Mouse (Mus musculus): Measurements from ENCODE around the gene Camta2. TPM values are rescaled to one million over a fixed set of nuclear protein-coding genes. Genes with fewer than 3 reads are reported as not detected.

Camta2 gene
- polyA plus RNA-seq, 1 experiment from 2014 or later = 17.0 TPM

DNA sequence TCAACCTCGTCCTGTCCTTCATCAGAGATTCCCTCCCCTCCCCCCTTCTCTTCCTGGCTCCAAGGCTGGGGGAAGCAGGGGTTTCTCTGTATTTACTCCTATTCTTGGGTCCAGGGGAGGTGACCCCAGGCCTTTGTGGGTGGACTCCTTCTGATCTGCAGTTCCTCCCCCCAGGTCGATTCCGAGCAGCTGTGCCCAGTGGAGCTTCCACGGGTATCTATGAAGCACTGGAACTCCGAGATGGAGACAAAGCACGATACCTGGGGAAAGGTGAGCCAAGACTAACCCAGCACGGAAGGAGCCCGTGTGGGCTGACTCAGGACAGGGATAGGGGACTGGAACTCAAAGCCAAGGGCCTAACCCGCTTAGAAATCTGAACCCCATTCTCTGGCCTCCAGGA lies 29.9 kb downstream of the Camta2 start:
- Histone ChIP-seq H3K4me3 (no peak overlapping the region), H3K9me3 (no peaks in the 10 kb centered on the region), H3K27me3 (no peaks in the 10 kb centered on the region), H3K9ac (replicated peaks) (no peak overlapping the region), H3K4me1 (peaks cover 27% of the 10 kb centered on the region), H3K27ac (replicated peaks) (no peak overlapping the region), H3K4me2 (replicated peaks) (no peak overlapping the region), H3K36me3 (peaks cover 10% of the 10 kb centered on the region)
- ATAC-seq (replicated peaks) = no peak
- 62% methylated on average over 9 of the region's 9 CpGs for WGBS

DNA sequence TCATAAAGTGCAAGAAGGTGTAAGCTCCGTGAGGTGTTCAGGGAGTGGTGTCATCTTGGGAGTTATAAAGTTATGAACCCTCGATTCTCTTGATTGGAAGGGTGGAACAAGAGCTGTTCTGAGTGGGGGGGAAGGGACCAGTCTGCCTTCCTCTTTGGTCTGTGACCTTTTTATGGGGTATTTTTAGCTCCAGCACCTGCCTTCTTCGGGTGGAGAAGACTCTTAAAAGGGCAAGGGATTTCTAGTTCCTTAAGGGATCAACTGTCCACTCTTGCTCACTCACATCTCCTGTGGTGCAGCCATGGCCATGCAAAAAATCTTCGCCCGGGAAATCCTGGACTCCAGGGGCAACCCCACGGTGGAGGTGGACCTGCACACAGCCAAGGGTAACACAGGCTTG lies 30.3 kb downstream of the Camta2 start:
- no peaks in the 10 kb centered on the region for H3K9me3 ChIP-seq
- H3K27ac ChIP-seq (replicated peaks) = no peak overlapping the region
- H3K9ac ChIP-seq (replicated peaks) = no peak overlapping the region
- H3K4me2 ChIP-seq (replicated peaks) = no peak overlapping the region
- WGBS = 70% methylated on average over 6 of the region's 6 CpGs
- H3K4me1 ChIP-seq = peaks cover 31% of the 10 kb centered on the region
- peaks cover 6% of the 10 kb centered on the region for H3K36me3 ChIP-seq
- no peak for ATAC-seq (replicated peaks)
- H3K4me3 ChIP-seq = no peak overlapping the region
- H3K27me3 ChIP-seq = no peaks in the 10 kb centered on the region

DNA sequence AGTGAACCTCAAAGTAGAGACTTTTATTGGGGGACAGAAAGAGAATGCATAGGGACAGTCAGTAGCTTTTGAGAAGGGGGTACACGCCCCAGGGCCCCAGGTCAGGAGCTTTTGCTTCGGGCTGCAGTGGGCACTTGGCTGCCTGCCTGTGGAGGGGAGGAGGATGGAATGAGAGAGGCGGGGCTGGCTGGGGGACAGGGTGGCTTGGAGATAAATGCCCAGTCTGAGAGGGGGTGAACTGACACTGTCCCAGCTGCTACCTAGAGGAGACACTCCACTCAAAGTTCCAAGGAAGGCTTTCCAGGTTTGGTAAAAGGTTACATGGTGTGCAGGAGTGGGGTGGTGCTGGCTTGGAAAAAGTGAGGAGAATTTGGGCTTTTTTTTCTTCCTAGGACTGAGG lies 30.9 kb downstream of the Camta2 start, which contains the start of gene Eno3:
Gene Eno3, plus strand, starts transcription at position 239 of the 400 bp plus-strand sequence.
- Histone ChIP-seq H3K4me3 (peak within 1 kb of the TSS; percentile 99), H3K9ac (replicated peaks) (peak within 1 kb of the TSS; percentile 97), H3K27me3 (no peaks in the 10 kb centered on the region), H3K9me3 (no peaks in the 10 kb centered on the region), H3K4me1 (peaks cover 37% of the 10 kb centered on the region), H3K36me3 (peaks cover 6% of the 10 kb centered on the region; the same call in 1 of the 2 replicates), H3K27ac (replicated peaks) (peak within 1 kb of the TSS; percentile 97), H3K4me2 (replicated peaks) (peak within 1 kb of the TSS; percentile 72)
- no peak for ATAC-seq (replicated peaks)
- WGBS = 19% methylated on average over 3 of the region's 3 CpGs

DNA sequence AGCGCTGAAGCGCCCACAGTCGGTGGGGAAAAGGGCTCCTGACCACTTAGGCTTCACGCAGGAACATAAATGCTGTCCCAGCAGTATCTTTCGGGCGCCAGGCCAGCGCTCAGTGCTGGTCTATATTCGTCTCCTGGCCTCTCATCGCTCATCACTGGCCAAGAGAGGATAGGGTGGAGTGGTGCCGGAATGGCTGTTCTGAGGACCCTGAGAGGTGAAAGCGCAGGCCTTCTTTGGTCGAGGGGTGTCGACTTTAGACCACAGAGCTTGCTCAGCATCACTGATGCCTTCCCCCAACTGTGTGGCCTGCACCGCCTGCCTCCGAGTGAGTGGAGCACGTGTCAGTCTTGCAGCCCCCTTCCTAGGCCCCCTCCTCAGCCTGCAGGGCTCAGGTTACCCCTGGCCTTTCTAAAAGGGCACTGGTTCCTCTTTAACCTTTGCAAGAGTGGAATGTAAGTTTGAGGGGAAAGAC lies 31.4 kb downstream of the Camta2 start:
- no peaks in the 10 kb centered on the region for H3K9me3 ChIP-seq
- H3K4me2 ChIP-seq (replicated peaks) = peak overlapping the region; percentile 72
- peak overlapping the region; percentile 99 for H3K4me3 ChIP-seq
- H3K4me1 ChIP-seq = peaks cover 41% of the 10 kb centered on the region
- peaks cover 9% of the 10 kb centered on the region for H3K36me3 ChIP-seq
- WGBS = 8% methylated on average over 16 of the region's 16 CpGs
- peak overlapping the region; percentile 97; the same call in 1 of the 2 replicates for H3K27ac ChIP-seq (replicated peaks)
- H3K9ac ChIP-seq (replicated peaks) = peak overlapping the region; percentile 97
- no peak for ATAC-seq (replicated peaks)
- no peaks in the 10 kb centered on the region for H3K27me3 ChIP-seq

DNA sequence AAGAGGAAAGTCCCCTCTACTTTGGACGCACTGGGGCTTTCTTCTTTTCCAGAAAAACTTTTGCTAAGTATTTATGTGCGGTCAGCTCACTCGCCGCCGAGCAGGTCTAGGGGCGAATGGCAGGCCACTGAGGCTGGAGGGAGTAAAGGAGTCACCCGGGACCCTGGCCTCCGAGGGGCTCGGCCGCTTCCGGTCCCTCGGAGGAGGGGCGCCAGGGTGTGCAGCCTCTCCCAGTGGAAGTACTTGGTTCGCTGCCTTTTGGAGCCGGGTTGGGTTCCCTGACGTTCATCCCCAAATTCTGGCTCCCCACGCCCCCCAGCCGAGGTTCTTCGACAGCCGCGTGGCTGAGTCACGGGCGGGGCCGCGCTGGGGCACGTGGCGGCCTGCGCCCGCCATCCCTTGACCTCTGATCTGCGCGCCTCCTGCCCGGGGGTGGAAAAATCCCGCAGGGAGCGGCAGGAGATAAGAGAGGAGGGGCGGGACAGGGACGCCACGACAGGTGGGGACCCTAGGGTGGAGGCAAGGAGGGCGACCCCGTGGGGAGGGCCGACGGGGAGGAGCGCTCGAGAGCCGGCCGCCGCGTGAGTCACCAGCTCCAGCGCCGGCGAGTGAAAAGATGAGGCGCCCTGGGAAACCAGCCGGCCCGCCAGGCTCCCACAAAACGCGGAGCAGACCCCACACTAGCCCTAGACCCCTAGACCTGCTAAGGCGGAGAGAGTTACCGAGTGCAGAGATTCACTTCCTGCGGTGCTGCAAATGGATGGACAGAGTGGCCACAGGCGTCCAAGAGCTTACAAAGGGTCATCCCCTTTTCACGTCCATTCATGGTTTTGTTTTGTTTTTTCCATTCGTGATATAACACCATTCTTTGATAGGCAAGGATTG lies 32.1 kb downstream of the Camta2 start:
- Histone ChIP-seq H3K27ac (replicated peaks) (peak overlapping the region; percentile 97), H3K9me3 (no peaks in the 10 kb centered on the region), H3K27me3 (no peaks in the 10 kb centered on the region), H3K4me2 (replicated peaks) (peak overlapping the region; percentile 72), H3K9ac (replicated peaks) (peak overlapping the region; percentile 97), H3K36me3 (peaks cover 16% of the 10 kb centered on the region), H3K4me3 (peak overlapping the region; percentile 99), H3K4me1 (peaks cover 41% of the 10 kb centered on the region)
- no peak; the same call in 1 of the 2 replicates for ATAC-seq (replicated peaks)
- under 1% methylated on average over 61 of the region's 61 CpGs for WGBS

DNA sequence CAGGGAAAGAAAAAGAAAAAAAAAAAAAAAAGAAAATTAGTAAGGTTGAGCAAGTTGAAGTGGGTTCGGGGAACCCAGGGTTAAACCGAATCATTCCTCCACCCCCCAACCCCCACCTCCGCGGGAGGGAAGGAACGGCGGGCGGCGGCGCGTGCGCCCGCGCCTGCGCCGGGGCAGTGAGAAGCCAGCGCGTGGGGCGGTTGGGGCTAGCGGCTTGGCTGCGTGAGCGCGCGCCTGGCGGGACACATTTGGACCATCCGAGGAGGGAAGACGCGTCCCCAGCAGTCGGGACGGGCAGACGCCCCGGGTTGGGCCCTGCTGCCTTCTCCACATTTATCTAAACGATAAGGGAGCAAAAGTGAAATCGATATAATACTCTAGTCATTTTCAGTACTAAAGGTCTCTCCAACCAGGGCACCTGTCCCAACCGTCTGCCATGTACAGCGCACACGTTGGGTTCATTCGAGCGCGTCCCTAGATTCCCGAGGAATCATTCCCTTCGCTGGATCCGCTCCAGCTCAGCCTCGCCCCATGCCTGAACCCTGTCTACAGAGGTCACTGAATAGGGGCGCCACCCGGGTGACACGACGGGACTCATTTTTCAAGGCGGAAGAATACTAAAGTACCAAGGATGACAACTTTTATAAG lies 32.9 kb downstream of the Camta2 start:
- H3K27ac ChIP-seq (replicated peaks) = peak overlapping the region; percentile 97
- H3K9ac ChIP-seq (replicated peaks) = peak overlapping the region; percentile 97
- peak overlapping the region; percentile 72 for H3K4me2 ChIP-seq (replicated peaks)
- peaks cover 24% of the 10 kb centered on the region for H3K36me3 ChIP-seq
- peak; percentile 62 for ATAC-seq (replicated peaks)
- H3K27me3 ChIP-seq = no peaks in the 10 kb centered on the region
- peak overlapping the region; percentile 99 for H3K4me3 ChIP-seq
- H3K4me1 ChIP-seq = peaks cover 41% of the 10 kb centered on the region
- no peaks in the 10 kb centered on the region for H3K9me3 ChIP-seq
- WGBS = under 1% methylated on average over 48 of the region's 48 CpGs

DNA sequence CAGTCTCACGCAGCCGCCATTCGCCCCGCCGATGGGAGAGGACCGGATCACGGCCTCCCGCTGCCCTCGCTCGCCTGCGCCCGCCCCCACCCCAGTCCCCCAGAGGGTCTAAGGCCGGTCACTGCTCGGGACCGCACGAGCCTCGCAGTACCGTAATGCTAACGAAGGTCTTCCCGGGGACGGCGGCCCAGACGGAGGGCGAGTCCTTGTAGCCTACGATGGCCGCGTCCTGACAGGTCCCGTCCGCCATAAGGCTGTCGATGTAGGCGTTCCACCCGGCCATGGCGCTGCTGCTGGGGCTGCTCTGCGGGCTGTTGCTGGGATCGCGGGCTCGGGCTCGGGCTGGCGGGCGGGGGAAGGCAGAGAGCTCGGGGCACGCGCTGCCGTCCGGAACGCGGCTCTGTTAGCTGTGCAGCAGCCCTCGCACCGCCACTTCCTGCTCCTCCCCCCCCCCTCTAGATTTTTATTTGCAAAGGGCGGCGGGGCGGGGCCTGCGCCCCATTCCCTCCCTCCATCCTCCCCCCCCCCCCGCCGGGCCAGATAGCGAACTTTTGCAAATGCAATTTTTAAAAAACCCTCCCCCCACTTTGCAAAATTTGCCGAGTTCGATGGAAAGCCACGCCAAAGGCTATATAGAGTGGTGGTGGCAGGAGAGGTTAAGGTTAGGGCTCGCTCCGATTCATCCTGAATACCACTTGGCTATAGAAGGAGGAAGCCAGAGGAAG lies 33.5 kb downstream of the Camta2 start, which contains the start of gene Pfn1:
Gene Pfn1, minus strand, starts transcription at position 447 of the 725 bp plus-strand sequence.
- Histone ChIP-seq H3K4me1 (peaks cover 46% of the 10 kb centered on the region), H3K9ac (replicated peaks) (peak within 1 kb of the TSS; percentile 97)
- under 1% methylated on average over 56 of the region's 61 CpGs for WGBS

DNA sequence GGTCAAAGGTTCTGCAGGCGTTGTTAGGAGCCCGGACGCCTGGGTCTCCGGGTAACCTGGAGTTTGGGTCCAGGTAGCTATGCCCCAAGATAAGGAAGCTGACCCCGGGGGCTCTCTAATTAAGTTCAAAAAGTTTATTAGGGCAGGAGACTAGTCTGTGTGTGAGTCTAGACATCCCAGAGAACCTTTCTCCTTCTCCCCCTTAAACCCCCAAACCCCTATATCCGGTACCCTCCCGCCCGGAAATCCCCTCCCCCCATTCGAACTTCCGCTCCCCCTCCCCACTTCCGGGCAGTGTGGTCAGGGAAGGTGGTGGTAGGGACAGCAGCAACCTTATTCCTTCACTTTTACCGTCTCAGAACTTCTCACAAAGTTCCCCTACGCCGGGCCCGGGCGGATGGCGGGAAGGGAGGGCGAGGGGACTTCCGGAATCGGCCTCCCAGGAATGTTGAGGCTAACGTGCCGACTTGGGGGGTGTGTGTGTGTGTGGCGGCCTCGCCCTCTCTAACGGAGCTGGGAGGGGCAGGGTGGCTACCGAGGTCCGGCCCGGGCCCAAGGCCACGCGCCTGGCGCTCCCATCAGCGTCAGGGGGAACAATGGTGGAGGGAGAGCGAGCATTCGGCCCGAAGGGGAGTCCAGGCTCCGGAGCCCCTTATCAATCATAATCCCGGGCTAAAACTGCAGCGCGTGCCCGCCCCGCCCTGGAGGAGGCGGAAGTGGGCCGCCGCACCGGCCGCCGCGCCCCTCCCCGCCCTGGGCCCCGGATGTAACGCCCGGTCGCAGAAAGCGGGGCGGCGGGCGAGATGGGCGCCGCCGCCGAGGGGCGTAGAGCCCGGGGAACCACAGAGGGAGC lies 34.3 kb downstream of the Camta2 start:
- peak; percentile 66 for ATAC-seq (replicated peaks)
- Histone ChIP-seq H3K27ac (replicated peaks) (peak overlapping the region; percentile 97), H3K36me3 (peaks cover 37% of the 10 kb centered on the region), H3K4me3 (peak overlapping the region; percentile 99), H3K9me3 (no peaks in the 10 kb centered on the region), H3K9ac (replicated peaks) (peak overlapping the region; percentile 97), H3K4me1 (peaks cover 54% of the 10 kb centered on the region), H3K4me2 (replicated peaks) (peak overlapping the region; percentile 72), H3K27me3 (no peaks in the 10 kb centered on the region)
- WGBS = under 1% methylated on average over 51 of the region's 63 CpGs

More for the DNA sequence above, 33.5 kb downstream of the Camta2 start, which contains the start of gene Pfn1:
- Histone ChIP-seq H3K27ac (replicated peaks) (peak within 1 kb of the TSS; percentile 97), H3K27me3 (no peaks in the 10 kb centered on the region), H3K36me3 (peaks cover 31% of the 10 kb centered on the region), H3K9me3 (no peaks in the 10 kb centered on the region), H3K4me2 (replicated peaks) (peak within 1 kb of the TSS; percentile 72), H3K4me3 (peak within 1 kb of the TSS; percentile 99)
- ATAC-seq (replicated peaks) = peak; percentile 59

DNA sequence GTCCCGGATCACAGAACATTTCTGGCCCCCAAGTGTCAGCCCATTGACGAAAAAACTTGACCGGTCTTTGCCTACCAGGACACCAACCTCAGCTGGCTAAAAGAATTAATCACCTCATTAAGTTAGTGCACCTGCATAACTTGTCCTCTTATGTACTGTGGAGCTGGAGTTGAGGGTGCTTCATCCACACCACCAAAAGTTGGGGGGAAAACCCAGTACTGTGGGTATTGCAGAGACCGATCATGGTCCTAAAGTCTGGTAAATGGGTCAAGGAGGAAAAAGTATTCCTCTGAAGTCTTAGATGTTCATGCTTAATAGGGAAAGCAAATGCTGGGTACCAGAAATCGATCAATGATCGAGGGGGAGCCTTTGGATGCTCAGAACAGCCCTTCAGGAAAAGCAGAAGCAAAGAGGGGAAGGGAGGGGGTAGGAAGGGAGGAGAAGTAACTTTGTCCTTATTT lies 35.0 kb downstream of the Camta2 start:
- 62% methylated on average over 6 of the region's 6 CpGs for WGBS
- no peaks in the 10 kb centered on the region for H3K27me3 ChIP-seq
- ATAC-seq (replicated peaks) = no peak

DNA sequence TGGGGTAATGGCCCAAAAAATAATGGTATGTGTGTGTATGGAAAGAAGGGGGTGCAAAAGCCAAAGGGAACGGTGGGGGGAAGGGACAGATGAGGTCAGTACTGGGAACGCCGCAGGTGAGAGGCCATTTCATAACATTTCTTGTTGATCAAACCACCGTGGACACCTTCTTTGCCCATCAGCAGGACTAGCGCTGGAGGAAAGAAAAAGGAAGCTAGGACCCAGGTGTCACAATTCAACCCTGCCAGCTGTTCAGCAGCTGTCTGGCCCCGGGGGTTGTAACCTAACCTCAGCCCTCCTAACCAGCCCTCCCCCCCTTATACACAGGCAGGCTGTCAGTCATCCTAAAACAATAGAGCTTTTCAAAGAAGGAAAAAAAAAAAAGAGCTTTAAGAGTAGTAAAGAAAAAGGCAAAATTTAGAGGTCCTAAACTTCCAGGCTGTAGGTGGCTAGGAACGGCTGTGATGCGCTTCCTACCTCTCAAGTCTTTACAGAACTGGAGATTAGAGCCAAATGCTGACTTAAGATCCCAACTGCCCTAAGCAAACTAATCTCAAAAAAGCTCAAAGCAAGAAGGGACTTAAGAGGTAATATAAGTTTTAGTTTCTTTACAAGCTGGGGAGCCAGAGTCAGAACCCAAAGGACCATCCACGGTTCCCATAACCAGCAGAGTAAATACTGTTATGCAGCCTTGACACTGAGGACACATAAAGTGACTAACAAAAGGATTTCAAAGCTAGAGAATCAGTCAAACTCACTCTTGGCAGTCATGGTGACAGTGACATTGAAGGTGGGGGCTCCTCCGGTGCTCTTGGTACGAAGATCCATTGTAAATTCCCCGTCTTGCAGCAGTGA lies 35.6 kb downstream of the Camta2 start:
- H3K36me3 ChIP-seq = peaks cover 37% of the 10 kb centered on the region
- H3K9ac ChIP-seq (replicated peaks) = peak overlapping the region; percentile 97; the same call in 1 of the 2 replicates
- peak overlapping the region; percentile 99 for H3K4me3 ChIP-seq
- no peak overlapping the region for H3K27ac ChIP-seq (replicated peaks)
- 72% methylated on average over 12 of the region's 12 CpGs for WGBS
- no peaks in the 10 kb centered on the region for H3K27me3 ChIP-seq
- H3K4me2 ChIP-seq (replicated peaks) = peak overlapping the region; percentile 72
- ATAC-seq (replicated peaks) = no peak
- H3K4me1 ChIP-seq = peaks cover 62% of the 10 kb centered on the region
- no peaks in the 10 kb centered on the region for H3K9me3 ChIP-seq

More for the DNA sequence above, 35.0 kb downstream of the Camta2 start:
- H3K9me3 ChIP-seq = no peaks in the 10 kb centered on the region
- H3K27ac ChIP-seq (replicated peaks) = peak overlapping the region; percentile 97
- peak overlapping the region; percentile 72 for H3K4me2 ChIP-seq (replicated peaks)
- H3K9ac ChIP-seq (replicated peaks) = peak overlapping the region; percentile 97
- H3K4me1 ChIP-seq = peaks cover 60% of the 10 kb centered on the region
- H3K4me3 ChIP-seq = peak overlapping the region; percentile 99
- peaks cover 37% of the 10 kb centered on the region for H3K36me3 ChIP-seq

All from forebrain, embryonic 15.5 days (tissue).